Mouse (Mus musculus) spleen, postnatal 14 days (tissue): ENCODE results near the gene Egfl8.

Experiments used
- DNase-seq, 2 experiments: peaks; one replicate each; pipeline ENCODE4 v3.0.0; 2021 to 2022; ENCODE audit warnings: low spot score in 2 of 2

Egfl8 gene

DNA sequence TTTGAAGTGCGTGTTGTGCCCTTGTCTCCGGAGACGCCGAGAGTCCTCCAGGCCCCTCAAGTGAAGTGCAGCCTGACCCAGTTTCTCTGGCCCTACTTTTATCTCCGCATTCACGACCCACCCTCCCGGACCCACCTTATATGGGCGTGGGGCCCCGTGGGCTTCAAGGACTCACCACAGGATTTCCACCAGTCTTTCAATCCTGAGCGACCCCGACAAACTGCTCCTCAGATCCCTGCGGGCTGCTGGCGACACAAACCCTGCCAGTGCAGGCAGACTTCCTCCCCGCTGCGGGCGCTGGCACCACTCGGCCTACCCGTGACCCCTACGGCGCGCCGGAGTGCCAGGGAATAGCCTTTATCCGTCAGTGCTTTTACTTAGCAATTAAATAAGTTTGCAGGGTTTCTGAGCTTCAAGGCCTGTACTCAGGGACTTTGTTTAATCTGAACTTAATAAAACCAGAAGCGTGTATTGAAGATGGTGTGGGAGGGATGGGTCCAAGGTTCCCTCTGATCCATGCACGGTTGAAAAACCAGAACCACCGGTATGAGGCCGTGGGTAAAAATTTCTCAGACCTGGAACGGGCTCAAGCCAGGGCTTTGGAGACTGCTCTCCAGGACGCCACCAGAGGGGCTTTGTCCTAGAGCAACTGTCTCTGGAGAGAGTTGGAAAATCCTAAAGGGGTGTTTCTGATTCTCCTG is 12.3 kb upstream of the Egfl8 start, which contains the start of gene Ppt2:
Ppt2 (minus strand) TSS at position 568 of the 701 bp plus-strand sequence.
- no peak for DNase-seq

DNA sequence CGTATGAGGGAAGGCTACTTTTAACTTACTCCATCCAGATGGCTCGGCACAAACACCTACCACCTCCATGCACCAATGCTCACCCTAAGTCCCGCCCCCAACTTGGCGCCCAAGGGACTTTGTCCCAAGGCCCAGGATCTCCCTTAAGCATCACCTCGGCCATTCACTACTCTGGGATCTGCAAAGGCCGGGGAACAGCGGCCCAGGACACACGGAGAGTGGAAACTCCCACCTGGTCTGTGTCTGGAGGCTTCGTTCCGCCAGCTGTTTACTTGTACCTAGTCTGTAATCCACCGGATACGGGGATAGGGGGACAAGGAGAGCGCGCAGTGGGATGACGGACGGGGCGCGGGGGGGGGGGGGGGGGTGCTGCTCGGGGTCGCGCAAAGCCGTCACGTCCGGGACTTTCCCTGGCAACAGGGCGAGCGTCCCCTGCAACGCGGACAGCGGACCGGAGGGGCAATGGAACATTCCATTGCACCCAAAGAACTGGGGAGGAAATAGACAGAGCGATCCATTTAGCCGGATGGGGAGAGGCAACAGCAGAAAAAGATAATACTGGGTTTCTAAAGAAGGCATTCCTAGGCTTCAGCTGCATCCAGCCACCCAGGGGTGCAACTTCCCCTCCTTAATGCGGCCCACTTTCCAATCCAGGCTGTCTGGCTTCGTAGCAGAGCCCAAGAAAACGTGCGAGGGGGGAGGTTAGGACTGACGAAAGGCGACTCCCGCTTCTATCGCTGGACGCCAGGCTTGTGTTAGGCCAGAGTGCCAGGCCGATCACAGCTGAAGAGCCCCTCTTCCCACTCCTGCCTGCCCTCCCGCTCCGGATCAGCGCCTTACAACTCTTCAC is 11.5 kb upstream of the Egfl8 start:
- peak in 1 of 2 experiments; percentile 53 for DNase-seq

DNA sequence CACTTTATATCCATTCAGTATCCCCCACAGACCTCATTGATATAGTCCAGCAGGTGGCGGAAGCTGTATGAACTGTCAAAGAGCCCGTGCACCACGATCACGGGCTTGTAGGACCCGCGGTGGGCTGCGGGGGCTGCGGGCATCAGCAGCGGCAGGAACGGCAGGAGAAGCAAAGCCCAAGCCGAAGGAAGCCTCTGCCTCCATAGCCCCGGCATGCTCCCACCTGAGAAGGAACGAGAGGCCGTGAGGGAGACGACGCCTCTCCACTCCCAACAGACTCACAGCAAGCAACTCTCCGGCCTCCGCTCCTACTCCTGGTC is 11.0 kb upstream of the Egfl8 start:
- DNase-seq: no peak

GRCm38 (mm10) chr17:34626062-34626772 is 10.4 kb upstream of the Egfl8 start:
- DNase-seq: no peak

DNA sequence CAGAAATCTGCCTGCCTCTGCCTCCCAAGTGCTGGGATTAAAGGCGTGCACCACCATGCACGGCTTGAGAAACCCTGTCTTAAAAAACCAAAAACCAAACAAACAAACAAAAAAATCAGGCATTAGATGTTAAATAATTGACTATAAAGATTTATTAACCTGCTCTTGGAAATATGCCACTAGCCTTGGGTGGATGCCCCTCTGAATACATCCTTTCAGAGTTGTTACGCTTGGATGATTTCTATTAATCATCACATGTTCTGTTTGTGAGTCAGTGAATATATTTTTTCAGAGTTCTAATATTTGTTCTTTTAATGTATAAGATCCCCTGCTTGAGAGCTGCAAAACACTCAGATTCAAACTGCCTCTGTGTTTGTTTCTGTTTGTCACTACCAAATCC is 9.2 kb upstream of the Egfl8 start:
- no peak for DNase-seq

DNA sequence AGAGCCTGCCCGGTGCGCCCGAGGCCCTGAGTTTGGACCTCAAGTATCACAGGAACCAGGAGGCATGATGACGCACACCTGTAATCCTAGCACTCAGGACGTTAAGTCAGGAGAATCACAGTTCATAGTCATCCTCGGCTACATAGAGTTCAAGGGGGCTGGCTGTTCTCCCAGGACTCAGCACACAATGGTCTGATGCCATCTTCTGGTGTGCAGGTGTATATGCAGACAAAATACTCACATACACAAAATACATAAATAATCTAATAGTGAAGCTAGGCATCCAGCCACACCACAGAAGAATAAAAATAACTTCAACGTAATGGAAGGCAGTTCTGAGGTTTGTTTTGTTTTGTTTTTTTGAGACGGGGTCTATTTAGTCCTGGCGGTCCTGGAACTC is 7.4 kb upstream of the Egfl8 start:
- no peak for DNase-seq

GRCm38 (mm10) chr17:34621006-34621405 is 5.2 kb upstream of the Egfl8 start:
- no peak for DNase-seq

GRCm38 (mm10) chr17:34618999-34619398 is 3.2 kb upstream of the Egfl8 start:
- DNase-seq: peak; percentile 64 to 76

DNA sequence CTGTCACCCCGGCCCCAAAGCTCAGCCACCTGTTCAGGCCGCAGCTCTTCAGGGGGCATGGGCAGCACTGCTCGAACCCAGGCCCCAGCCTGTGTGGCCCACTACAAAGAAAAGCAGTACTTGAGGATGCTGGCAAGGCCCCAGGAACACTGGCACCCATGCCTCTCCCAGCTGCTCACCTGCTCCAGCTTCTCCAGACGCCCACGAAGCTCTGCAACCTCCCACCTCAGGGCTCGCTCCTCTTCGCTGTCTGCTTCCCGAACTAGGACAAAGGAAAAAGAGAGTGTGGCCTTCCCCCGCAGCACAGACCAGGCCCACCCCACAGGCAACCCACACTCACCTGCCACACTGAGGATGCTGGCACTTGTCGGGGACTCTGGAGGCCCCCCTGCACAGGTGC is 1.9 kb downstream of the Egfl8 start:
- DNase-seq: no peak

DNA sequence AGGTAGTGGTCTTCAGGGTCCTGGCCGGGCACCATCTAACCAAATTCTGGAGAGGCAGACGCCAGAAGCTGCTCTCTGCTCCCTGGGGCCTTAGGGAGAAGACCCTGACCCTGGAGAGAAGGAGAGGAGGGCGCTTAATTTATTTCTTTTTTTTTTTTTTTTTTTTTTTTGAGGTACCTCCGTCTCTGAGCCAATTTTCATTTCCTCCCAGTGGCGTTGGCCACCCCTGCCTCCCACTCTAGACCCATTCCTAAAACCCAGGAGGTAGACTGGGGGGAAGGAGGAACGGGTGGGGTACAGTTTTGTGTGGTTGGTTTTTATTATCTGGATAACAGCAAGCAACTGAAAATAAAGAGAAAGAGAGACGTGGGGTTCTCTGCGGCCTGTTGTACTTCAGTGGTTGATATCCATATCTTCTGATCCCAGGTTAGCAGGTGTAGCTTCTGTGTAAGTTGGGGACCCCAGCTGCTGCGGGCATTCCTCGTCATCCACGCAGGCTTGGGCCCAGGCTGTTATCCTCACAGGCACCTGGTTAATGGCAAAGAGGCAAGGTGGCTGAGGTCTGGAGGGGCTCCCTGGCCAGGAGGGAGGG is 2.6 kb downstream of the Egfl8 start:
- DNase-seq: no peak

GRCm38 (mm10) chr17:34611050-34611449 is 4.7 kb downstream of the Egfl8 start:
- DNase-seq: no peak

GRCm38 (mm10) chr17:34607997-34608396 is 7.8 kb downstream of the Egfl8 start:
- DNase-seq: no peak

GRCm38 (mm10) chr17:34606186-34607039 is 9.4 kb downstream of the Egfl8 start:
- no peak for DNase-seq

- DNase-seq: peak; percentile 87 to 89
These were observed 10.2 kb downstream of the Egfl8 start for GRCm38 (mm10) chr17:34605609-34606008.

- DNase-seq: no peak
These were observed 11.1 kb downstream of the Egfl8 start for GRCm38 (mm10) chr17:34604511-34605237.

- DNase-seq: peak; percentile 92 to 96
These were observed 11.7 kb downstream of the Egfl8 start, which contains the start of gene Agpat1 for GRCm38 (mm10) chr17:34604061-34604508. Agpat1 (plus strand) TSS chr17:34604262.

- peak; percentile 89 to 97 for DNase-seq
These were observed 12.3 kb downstream of the Egfl8 start, which contains the start of gene Rnf5 for GRCm38 (mm10) chr17:34603375-34604060. Rnf5 (minus strand) TSS chr17:34603690.

DNA sequence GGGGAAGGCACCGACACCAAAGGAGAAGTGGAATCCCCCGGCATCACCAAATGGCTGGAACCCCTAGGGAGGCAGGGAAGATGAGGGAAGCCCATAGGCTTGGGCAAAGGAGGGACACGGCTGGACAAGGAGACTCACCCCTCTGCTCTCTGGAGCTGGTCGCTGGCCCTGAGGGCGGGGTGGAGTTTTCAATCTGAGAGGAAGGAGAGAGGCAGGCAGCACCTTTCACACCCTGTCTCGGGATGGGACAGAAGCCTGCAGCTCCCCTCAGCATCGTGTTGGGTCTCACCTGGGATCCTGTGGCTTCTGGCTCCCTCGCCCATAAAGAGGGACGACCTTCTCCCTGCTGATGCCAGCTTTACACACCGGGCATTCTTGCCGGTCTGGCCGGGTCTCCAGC is 14.0 kb downstream of the Egfl8 start:
- DNase-seq: no peak

DNA sequence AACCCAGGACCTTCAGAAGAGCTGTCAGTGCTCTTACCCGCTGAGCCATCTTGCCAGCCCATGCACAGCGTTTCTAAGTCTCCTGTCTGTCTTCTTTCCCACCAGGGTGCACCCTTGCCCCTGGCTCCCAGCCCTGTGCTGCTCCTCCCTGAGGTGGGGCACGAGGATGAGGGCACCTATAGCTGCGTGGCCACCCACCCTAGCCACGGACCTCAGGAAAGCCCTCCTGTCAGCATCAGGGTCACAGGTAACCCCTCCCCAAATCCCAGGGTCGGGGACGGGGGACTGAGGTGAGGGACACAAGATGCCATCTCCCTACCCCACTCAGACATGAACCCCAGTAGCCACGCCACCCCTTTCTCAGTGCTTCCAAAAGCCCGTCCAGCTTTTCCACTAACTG is 15.9 kb downstream of the Egfl8 start:
- DNase-seq: no peak
